Mouse (Mus musculus) thymus, adult 2 months (tissue): ENCODE measurements around the gene Arhgap19.

Experiments used
- CTCF ChIP-seq: fragments of 200-500 bp; IDR thresholded peaks from 2 replicates; pipeline ENCODE4 v1.5.1; 2012; ENCODE audit warnings: mild to moderate bottlenecking, control low read depth, low read length, moderate library complexity, borderline replicate concordance; ENCODE audit not compliant: control insufficient read depth, poor library complexity, insufficient read depth; ENCODE audit errors: extremely low read depth
- POLR2A ChIP-seq: fragments of 200-500 bp; IDR thresholded peaks from 2 replicates; pipeline ENCODE4 v1.6.1; 2012; ENCODE audit warnings: mild to moderate bottlenecking, low read length, control low read depth, moderate library complexity; ENCODE audit not compliant: control insufficient read depth, poor library complexity, insufficient read depth; ENCODE audit errors: extremely low read depth

- TF ChIP-seq CTCF (no peak), POLR2A (no peak)
These were observed 82.4 kb downstream of the Arhgap19 start for GRCm38 (mm10) chr19:41719436-41719835.
